Mouse (Mus musculus) midbrain, embryonic 11.5 days (tissue): ENCODE results near the gene Pou2f1. TPM values are rescaled to one million over a fixed set of nuclear protein-coding genes. Genes with fewer than 3 reads are reported as not detected.

ENCODE experiments used
- ATAC-seq: fragments of 200-750 bp; cut with Nextera tagmentation; 2 replicates; pipeline ENCODE4 v1.8.0; 2017; ENCODE audit warnings: moderate TSS enrichment, moderate library complexity; ENCODE audit not compliant: low FRiP score
- DNase-seq: peaks from one replicate; pipeline ENCODE4 v3.0.0; 2015; ENCODE audit warnings: low spot score; ENCODE audit errors: missing footprints
- H3K27ac ChIP-seq: fragments of 300-500 bp; sonication (generic); 2 replicates; pipeline ENCODE4 v1.5.1; 2014; ENCODE audit warnings: low read depth, low read length
- H3K27me3 ChIP-seq: fragments of 300-500 bp; sonication (generic); 2 replicates; pipeline ENCODE4 v1.6.1; 2014; ENCODE audit warnings: mild to moderate bottlenecking, low read length, moderate library complexity, mixed read lengths; ENCODE audit not compliant: control insufficient read depth, insufficient read depth
- H3K36me3 ChIP-seq: fragments of 300-500 bp; sonication (generic); 2 replicates; pipeline ENCODE4 v1.6.1; 2014; ENCODE audit warnings: mild to moderate bottlenecking, low read length, moderate library complexity, mixed read lengths; ENCODE audit not compliant: control insufficient read depth, insufficient read depth
- H3K4me1 ChIP-seq: fragments of 300-500 bp; sonication (generic); 2 replicates; pipeline ENCODE4 v1.6.1; 2014; ENCODE audit warnings: low read length; ENCODE audit not compliant: control insufficient read depth, insufficient read depth
- H3K4me2 ChIP-seq: fragments of 300-500 bp; sonication (generic); 2 replicates; pipeline ENCODE4 v1.6.1; 2014; ENCODE audit warnings: mild to moderate bottlenecking, moderate library complexity
- H3K4me3 ChIP-seq: fragments of 300-500 bp; sonication (generic); 2 replicates; pipeline ENCODE4 v1.5.1; 2014; ENCODE audit warnings: low read depth, low read length
- H3K9ac ChIP-seq: fragments of 300-500 bp; sonication (generic); 2 replicates; pipeline ENCODE4 v1.6.1; 2014; ENCODE audit warnings: low read length
- H3K9me3 ChIP-seq: fragments of 300-500 bp; sonication (generic); 2 replicates; pipeline ENCODE4 v1.6.1; 2016; ENCODE audit warnings: low read length; ENCODE audit not compliant: control insufficient read depth
- WGBS: fragments of 180-500 bp; shearing (Covaris S2); extraction: QIAGEN DNeasy Blood & Tissue Kit; methylation state at CpG from one replicate; pipeline ENCODE4 v1.1.7; 2014; 5-methylcytosine and 5-hydroxymethylcytosine counted together
- polyA plus RNA-seq: library from polyadenylated mRNA; unstranded; fragments of >200 nt; fragmentation: Nextera tagmentation; extraction: Ambion mirVana; gene quantifications from 2 replicates; pipeline ENCODE4 v1.2.1, GENCODE M21; 2014

Pou2f1 gene
- polyA plus RNA-seq, 1 experiment from 2014 or later, result 32.1 TPM

GRCm38 (mm10) chr1:165875520-165876284 is 126.8 kb downstream of the Pou2f1 start:
- peaks cover 6% of the 10 kb centered on the region; the same call in 1 of the 2 replicates for H3K36me3 ChIP-seq
- DNase-seq (peak; percentile 67), ATAC-seq (no peak)
- H3K9me3 ChIP-seq, result no peaks in the 10 kb centered on the region
- no peaks in the 10 kb centered on the region for H3K27me3 ChIP-seq
- WGBS, result 87% methylated on average over 6 of the region's 6 CpGs
- peaks cover 3% of the 10 kb centered on the region; the same call in 1 of the 2 replicates for H3K4me1 ChIP-seq
- H3K27ac ChIP-seq, result no peak overlapping the region
- no peak overlapping the region for H3K4me2 ChIP-seq
- no peak overlapping the region for H3K4me3 ChIP-seq
- no peak overlapping the region for H3K9ac ChIP-seq

DNA sequence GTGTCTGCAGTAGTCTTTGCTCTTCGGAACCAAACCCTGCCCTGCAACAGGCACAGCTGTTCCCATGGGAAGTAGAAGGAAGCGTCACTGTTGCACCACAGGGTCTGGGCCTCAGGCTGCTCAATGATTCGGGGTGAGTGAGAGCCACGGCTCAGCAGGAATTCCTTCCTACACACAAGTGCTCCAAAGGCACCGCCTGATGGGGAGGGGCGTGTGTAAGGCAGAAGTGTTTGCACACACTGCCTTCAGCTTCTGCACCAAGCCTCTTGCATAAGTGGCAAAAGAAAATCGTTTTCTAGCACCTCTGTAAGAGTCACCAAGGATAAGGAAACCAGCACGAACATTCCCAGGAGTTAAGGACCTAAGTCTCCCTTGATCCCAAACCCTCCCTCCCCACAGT is 127.8 kb downstream of the Pou2f1 start:
- DNase-seq (peak; percentile 59), ATAC-seq (no peak)
- WGBS, result 56% methylated on average over 8 of the region's 8 CpGs
- no peak overlapping the region for H3K27ac ChIP-seq
- no peaks in the 10 kb centered on the region for H3K9me3 ChIP-seq
- H3K4me1 ChIP-seq, result peaks cover 3% of the 10 kb centered on the region; the same call in 1 of the 2 replicates
- no peaks in the 10 kb centered on the region for H3K27me3 ChIP-seq
- H3K4me3 ChIP-seq, result no peak overlapping the region
- H3K9ac ChIP-seq, result no peak overlapping the region
- H3K36me3 ChIP-seq, result peaks cover 3% of the 10 kb centered on the region; the same call in 1 of the 2 replicates
- H3K4me2 ChIP-seq, result no peak overlapping the region

DNA sequence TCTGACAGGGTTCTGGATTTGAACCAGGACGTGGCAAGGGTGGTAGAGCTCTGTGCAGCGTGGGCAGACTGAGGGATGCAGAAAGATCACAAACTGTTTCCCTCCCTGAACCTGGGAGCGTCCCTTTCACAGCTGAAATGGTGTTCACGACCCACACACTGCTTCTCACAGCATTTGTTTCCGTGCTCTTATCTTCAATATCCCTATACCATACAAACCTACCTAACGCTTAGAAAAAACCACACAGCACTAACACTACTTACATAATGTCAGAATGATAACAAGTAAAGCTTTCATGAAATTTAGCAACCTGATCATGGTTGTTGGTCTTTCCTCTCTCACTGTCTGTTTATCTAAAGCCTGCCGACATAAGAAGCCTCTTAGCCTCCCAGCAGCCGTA is 133.8 kb downstream of the Pou2f1 start:
- ATAC-seq (no peak), DNase-seq (peak; percentile 66)
- no peak overlapping the region for H3K4me3 ChIP-seq
- H3K27ac ChIP-seq, result no peak overlapping the region
- H3K4me1 ChIP-seq, result peaks cover 7% of the 10 kb centered on the region
- 89% methylated on average over 8 of the region's 8 CpGs for WGBS
- H3K4me2 ChIP-seq, result no peak overlapping the region
- no peaks in the 10 kb centered on the region for H3K36me3 ChIP-seq
- no peaks in the 10 kb centered on the region for H3K9me3 ChIP-seq
- no peak overlapping the region for H3K9ac ChIP-seq
- no peaks in the 10 kb centered on the region for H3K27me3 ChIP-seq

GRCm38 (mm10) chr1:165866630-165867280 is 135.7 kb downstream of the Pou2f1 start:
- Histone ChIP-seq H3K4me2 (no peak overlapping the region), H3K4me3 (no peak overlapping the region), H3K27ac (no peak overlapping the region), H3K4me1 (peaks cover 4% of the 10 kb centered on the region), H3K9me3 (no peaks in the 10 kb centered on the region), H3K27me3 (no peaks in the 10 kb centered on the region), H3K36me3 (no peaks in the 10 kb centered on the region), H3K9ac (no peak overlapping the region)
- 83% methylated on average over 5 of the region's 5 CpGs for WGBS
- no peak for DNase-seq
- ATAC-seq, result no peak

DNA sequence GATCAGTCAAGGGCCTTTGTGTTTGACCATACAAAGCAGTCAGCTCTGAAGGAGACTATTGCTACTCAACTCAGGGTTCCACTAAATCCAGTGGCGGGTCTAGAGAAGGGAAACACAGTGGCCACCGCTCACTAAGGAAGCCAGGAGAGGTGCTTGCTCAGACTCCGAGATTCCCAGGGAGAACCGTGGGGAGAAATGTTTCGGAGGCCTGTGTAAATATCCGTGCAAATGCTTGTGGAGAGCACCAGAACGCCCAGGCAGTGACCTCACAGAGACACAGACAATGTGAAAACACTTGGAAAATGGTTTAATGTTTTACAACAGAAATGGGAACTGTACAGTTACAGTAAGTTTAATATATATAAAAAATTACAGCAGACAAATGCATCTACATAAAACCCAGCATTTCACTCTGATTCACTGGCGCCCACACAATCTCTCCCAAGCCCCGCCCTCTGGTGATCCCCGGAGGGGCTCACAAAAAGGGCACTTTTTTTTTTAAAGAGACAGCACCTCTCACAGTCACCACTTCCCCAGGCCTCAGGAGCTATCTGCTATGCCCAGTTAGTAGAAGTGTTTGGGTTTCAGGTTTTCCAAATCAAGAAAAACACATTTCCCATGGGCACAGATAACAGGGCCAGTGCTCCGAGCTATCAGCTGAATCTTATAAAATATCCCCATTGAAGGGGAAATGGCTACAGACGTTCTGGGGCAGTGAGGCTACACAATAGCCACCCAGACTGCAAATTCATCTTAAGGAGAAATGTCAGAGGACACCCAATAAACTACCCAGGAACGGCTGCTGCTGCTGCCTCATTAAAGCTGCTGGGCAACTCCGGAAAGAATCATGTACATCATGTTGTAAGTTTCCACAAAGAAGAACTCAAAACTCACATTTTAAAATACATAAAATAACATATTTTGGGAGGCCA is 137.3 kb downstream of the Pou2f1 start:
- H3K9me3 ChIP-seq, result no peaks in the 10 kb centered on the region

DNA sequence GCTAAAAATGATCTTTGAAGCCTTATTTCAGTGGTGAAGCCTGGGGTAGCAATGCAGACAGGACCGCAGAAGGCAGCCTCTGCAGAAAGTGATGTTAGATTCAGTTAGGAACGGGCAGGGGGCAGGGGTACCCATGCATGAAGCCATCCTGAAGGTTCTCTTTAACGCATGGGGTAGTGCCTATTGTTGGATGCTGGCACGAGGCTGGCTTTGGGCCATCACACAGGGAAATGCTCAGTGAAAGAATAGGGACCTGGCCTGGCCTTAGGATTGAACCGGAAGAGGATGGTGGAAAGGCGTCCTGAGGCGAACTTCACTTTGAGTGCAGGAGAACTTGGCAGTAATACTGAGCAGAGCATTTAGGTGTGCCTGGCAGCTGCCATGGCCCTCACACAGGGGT is 140.4 kb downstream of the Pou2f1 start:
- DNase-seq, result no peak
- Histone ChIP-seq H3K36me3 (no peaks in the 10 kb centered on the region), H3K4me3 (no peak overlapping the region), H3K9ac (no peak overlapping the region), H3K4me2 (no peak overlapping the region), H3K4me1 (peaks cover 4% of the 10 kb centered on the region), H3K27ac (no peak overlapping the region), H3K9me3 (no peaks in the 10 kb centered on the region), H3K27me3 (no peaks in the 10 kb centered on the region)
- no peak for ATAC-seq
- 62% methylated on average over 7 of the region's 7 CpGs for WGBS

More for the DNA sequence above, 137.3 kb downstream of the Pou2f1 start:
- peak; percentile 50; the same call in 1 of the 2 replicates for ATAC-seq
- Histone ChIP-seq H3K4me2 (no peak overlapping the region), H3K9ac (no peak overlapping the region), H3K27ac (no peak overlapping the region), H3K4me3 (no peak overlapping the region), H3K4me1 (peaks cover 4% of the 10 kb centered on the region), H3K36me3 (no peaks in the 10 kb centered on the region), H3K27me3 (no peaks in the 10 kb centered on the region)
- no peak for DNase-seq
- 62% methylated on average over 14 of the region's 14 CpGs for WGBS

DNA sequence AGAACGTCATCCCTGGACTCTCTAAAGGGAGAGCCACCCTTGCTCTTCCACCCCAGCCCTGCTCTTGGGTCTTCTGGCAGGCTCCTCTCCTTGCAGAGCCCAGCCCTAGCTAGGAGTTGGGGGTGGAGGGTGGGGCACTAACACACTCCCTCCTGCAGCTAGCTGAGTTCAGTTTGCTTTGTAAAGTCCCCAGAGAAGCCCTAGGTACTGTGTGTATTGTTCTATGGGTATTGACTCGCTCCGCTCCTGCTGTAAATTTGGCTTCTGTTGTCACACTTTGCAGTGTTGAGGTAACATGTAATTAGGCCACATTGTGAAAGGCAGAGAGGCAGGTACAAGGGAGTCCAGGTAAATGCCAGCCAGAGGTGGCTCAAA is 141.3 kb downstream of the Pou2f1 start:
- H3K4me2 ChIP-seq, result no peak overlapping the region
- no peak overlapping the region for H3K4me3 ChIP-seq
- no peak for ATAC-seq
- no peak for DNase-seq
- H3K36me3 ChIP-seq, result no peaks in the 10 kb centered on the region
- H3K9me3 ChIP-seq, result no peaks in the 10 kb centered on the region
- H3K27me3 ChIP-seq, result no peaks in the 10 kb centered on the region
- peaks cover 4% of the 10 kb centered on the region for H3K4me1 ChIP-seq
- no peak overlapping the region for H3K27ac ChIP-seq
- H3K9ac ChIP-seq, result no peak overlapping the region
- WGBS, result 86% methylated on average over 3 of the region's 3 CpGs

- no peak overlapping the region for H3K4me2 ChIP-seq
- ATAC-seq (no peak), DNase-seq (no peak)
- no peaks in the 10 kb centered on the region for H3K9me3 ChIP-seq
- H3K36me3 ChIP-seq, result no peaks in the 10 kb centered on the region
- no peak overlapping the region for H3K4me3 ChIP-seq
- H3K27ac ChIP-seq, result no peak overlapping the region
- WGBS, result 86% methylated on average over 9 of the region's 9 CpGs
- no peak overlapping the region for H3K9ac ChIP-seq
- H3K27me3 ChIP-seq, result no peaks in the 10 kb centered on the region
- H3K4me1 ChIP-seq, result peaks cover 4% of the 10 kb centered on the region
Measured at GRCm38 (mm10) chr1:165860373-165861234, 141.9 kb downstream of the Pou2f1 start.
